Mouse (Mus musculus): ENCODE data around the gene Aaed1.

Gene Aaed1

GRCm38 (mm10) chr13:64312024-64312915 lies at the start of gene Aaed1:
Aaed1 (minus strand) TSS chr13:64312710.
- peak; percentile 90 for DNase-seq (ENCODE audit: low read depth, low spot score)

DNA sequence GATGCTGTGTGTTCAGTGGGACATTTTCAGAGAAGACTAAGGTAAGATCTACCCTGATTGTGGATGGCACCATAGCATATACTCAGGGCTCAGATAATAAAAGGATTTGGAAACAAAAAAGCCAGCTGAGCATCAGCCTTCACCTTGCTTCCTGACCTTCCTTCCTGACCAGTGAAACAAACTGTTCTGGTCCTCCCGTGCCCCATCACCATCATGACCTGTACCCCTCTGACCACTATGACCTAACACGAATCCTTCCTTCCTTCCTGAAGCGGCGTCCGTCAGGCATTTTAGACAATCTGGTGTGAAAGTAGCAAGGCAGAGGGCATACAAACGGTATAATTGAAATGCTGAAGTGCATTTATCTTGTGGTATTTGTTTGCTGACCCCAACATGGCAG lies 49.6 kb upstream of the Aaed1 start:
- DNase-seq (ENCODE audit: low read depth, low spot score), result no peak

DNA sequence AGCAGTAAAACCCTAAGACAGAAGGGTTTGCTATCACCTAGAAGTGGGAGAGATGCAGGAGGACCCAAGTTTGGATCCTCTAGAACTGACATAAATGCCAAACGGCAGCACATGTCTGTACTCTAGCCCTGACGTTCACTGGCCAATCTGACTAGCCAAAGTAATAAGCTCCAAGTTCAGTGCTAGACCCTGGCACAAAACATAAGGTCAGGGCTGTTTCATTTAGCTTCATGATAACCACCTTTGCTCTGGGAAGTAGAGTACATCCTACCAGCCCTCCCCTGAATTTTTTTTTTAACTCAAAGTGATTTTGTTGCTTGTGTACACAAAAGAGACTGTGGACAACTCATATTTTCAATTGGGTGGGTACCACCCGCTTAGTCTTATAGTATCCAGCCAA lies 48.5 kb upstream of the Aaed1 start:
- DNase-seq (ENCODE audit: low read depth, low spot score), result no peak

- no peak for DNase-seq (ENCODE audit: low read depth, low spot score)
These were observed 47.2 kb upstream of the Aaed1 start for GRCm38 (mm10) chr13:64359702-64360101.

- DNase-seq (ENCODE audit: low read depth, low spot score), result no peak
These were observed 46.0 kb upstream of the Aaed1 start for GRCm38 (mm10) chr13:64358476-64358875.

DNA sequence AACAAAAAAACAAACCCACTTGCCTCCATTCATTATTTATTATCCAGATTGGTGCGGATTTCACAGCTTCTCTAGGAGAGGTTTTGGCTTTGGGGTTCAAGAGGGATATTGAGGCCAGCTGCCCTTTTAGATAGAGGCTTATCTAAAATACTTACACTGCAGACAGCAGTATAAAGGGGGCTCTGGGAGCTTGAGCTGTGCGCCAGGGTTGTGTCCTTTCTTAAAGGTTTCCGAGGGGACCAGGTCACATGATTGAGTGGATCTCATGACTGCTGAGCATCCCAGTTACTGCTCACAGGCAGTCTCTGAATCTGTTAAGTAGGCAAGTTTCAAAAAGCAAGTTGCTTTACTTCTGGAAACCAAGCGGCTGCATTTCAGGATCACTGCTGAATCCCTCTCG lies 44.9 kb upstream of the Aaed1 start:
- DNase-seq (ENCODE audit: low read depth, low spot score), result no peak

GRCm38 (mm10) chr13:64349474-64349873 lies 37.0 kb upstream of the Aaed1 start:
- DNase-seq (ENCODE audit: low read depth, low spot score), result no peak

DNA sequence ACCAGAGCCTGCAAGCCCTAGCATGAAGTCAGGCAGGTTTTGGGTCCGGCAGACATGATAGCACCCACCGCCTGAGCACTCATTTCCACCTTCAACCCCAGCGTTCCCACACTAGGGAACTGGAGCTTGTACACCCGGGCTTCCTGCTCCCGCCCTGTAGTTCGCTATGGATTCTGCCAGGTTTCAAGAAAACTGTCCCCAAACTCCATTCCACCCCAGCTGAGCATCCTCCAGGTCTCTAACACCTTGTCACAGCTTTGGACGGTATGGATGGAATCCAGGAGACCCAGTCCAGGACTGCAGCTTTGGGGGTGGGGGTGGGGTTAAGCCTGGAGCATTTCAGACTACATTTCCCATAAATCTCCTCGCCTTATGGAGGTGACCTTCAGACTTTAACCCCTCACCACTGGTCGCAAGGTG lies 31.6 kb upstream of the Aaed1 start:
- no peak for DNase-seq (ENCODE audit: low read depth, low spot score)

DNA sequence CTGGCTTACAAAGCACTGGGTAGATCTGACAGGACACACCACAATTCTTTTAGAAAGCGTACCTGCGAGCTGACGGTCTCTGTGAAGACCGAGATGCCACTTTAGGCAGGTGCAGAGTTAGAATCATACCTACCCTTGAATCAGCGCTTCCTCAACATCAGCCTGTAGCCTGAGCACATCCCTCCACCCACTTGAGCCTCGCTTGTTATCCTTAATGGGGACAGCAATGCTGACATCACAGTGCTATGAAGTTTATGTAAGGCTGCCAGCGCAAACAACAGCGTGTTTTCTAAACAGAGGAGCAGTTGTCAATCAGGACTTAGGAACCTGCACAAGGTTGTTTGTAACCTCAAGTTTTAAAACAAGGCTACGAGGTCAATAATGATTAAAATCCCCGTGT lies 31.1 kb upstream of the Aaed1 start:
- DNase-seq (ENCODE audit: low read depth, low spot score), result no peak

DNA sequence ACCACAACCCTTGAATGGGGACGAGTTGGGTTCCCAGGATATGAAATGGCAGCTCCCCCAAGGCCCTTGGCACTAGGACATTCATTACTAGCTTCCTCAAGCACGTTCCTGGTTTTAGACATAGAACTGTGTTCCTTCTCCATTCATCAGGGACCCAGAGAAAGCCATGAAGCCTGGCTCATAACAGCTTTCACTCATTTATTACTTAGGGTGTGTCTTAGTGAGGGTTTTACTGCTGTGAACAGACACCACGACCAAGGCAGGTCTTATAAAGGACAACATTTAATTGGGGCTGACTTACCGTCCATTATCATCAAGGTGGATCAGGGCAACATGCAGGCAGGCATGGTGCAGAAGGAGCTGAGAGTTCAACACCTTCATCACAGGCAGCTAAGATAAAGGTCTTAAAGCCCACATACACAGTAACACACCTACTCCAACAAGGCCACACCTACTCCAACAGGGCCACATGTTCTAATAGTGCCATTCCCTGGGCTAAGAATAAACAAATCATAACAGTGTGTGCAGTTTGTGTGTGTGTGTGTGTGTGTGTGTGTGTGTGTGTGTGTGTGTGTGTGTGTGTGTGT lies 23.1 kb upstream of the Aaed1 start:
- DNase-seq (ENCODE audit: low read depth, low spot score), result no peak

DNA sequence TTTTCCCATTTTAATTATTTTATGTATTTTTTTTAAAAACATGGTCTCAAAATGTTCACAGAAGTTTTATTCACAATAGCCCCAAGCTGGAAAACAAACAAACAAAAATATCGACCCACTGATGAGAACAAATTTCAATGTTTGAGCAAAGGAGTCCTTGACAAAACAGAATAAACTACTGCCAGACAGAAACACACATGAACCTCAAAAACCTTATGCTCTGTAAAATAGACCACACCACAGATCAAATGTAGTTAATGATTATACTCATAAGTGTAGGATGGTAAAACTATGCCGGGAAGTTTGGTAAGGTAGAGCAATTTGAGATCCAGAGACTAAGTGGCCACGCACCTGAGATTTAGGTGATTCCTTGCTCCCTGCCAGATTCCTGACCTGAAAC lies 20.6 kb upstream of the Aaed1 start:
- DNase-seq (ENCODE audit: low read depth, low spot score), result no peak

- DNase-seq (ENCODE audit: low read depth, low spot score), result no peak
These were observed 19.8 kb upstream of the Aaed1 start for GRCm38 (mm10) chr13:64332321-64332720.

DNA sequence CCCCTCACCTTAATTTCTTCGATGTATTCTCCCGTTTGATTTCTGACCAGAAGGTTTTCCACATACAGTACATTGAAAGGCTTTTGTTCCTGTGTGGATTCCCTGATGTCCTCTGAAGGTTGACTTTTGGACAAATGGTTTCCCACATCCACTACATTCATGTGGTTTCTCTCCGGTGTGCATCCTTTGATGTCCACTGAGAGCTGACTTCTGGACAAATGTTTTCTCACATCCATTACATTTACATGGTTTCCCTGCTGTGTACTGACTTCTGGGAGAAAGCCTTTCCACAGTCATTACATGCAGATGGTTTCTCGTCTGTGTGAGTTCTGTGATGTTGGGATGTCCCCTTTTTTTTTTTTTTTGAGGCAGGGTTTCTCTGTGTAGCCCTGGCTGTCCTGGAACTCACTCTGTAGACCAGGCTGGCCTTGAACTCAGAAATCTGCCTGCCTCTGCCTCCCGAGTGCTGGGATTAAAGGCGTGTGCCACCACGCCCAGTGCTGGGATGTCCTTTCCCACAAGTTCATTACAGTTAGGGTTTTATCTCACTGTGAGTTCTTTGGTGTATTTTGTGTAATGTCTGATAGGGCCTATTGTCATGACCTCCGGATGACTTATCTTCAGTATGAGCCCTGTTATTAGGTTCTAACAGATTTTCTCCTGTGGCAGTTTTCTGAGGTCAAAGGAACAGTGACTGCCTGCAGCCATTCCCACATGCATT lies 10.2 kb upstream of the Aaed1 start:
- DNase-seq (ENCODE audit: low read depth, low spot score), result no peak

GRCm38 (mm10) chr13:64320334-64320733 lies 7.8 kb upstream of the Aaed1 start:
- DNase-seq (ENCODE audit: low read depth, low spot score), result no peak

- DNase-seq (ENCODE audit: low read depth, low spot score), result no peak
These were observed 7.3 kb upstream of the Aaed1 start for GRCm38 (mm10) chr13:64319782-64320181.

DNA sequence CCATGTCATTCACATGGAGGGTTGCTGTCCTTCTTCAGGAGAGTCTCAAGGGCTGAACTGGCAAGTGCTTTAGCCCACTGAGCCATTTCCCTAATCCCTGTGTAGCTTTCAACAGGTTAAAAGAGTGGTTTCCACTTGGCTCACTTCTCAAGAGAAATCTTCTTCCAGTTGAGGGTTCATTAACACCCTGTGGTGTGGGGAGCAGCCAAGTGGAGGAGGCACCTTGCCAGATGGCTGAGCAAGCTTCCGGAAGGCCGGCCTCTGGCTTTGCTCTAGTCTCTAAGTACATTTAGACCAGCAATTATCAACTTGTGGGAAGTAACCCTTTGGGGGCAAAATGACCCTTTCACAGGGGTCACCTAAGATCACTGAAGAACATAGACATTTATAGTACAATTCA lies 5.8 kb upstream of the Aaed1 start:
- DNase-seq (ENCODE audit: low read depth, low spot score), result no peak

GRCm38 (mm10) chr13:64315483-64316050 lies 3.1 kb upstream of the Aaed1 start:
- DNase-seq (ENCODE audit: low read depth, low spot score), result peak; percentile 65

GRCm38 (mm10) chr13:64314041-64314440 lies 1.5 kb upstream of the Aaed1 start:
- DNase-seq (ENCODE audit: low read depth, low spot score), result no peak

DNA sequence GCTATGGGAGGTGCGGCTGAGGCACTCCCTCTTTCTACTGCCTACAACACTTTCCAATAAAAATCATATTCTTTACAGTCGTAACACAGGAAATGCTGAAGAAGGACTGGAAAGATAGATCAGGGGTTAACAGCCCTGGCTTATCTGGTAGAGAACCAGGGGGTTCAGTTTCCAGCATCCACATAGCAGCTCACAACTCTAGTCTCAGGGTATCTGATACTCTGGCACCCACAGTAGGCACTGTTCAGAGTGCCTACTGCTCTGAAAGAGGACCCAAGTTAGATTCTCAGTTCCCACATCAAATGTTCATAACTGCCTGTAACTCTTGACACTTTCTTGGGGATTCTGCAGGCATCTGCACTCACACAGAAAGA lies 393 bp upstream of the Aaed1 start:
- DNase-seq (ENCODE audit: low read depth, low spot score), result no peak

DNA sequence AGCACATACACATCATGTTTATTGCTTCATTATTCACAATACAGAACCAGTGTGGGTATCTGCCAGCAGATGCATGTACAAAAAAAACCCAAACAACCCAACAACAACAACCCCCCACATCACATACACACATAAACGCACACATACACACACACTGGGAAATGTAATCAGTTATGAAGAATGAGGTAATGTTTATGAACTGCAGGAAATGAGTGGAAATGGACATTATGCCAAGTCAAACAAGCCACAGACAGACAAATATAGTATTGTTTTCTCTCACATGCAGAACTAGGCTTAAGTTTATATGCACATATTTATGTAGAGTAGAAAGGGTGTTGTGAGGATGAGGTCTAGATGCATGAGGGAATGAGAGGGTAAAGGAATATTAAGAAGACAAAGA lies 1.2 kb downstream of the Aaed1 start:
- peak; percentile 26 for DNase-seq (ENCODE audit: low read depth, low spot score)

- peak; percentile 21 for DNase-seq (ENCODE audit: low read depth, low spot score)
These were observed 1.9 kb downstream of the Aaed1 start for GRCm38 (mm10) chr13:64310585-64310984.

GRCm38 (mm10) chr13:64309842-64310241 lies 2.7 kb downstream of the Aaed1 start:
- peak; percentile 67 for DNase-seq (ENCODE audit: low read depth, low spot score)
